23 mouse cellular contexts compared by ENCODE assay signal in genomic region chr6:17140021-17140420, GRCm38 (mm10).
A peak's percentile ranks its signal among the peaks of the same experiment; 100 is the strongest.
DNase-seq lines count a peak whose midpoint lies in the region; ATAC-seq and TF ChIP-seq lines count a peak whose summit lies in the region.
"Had no signal": no experiment of that assay in that cellular context is flagged by ENCODE, and none has a peak within 500 bp of the region (broad histone marks: within the 10 kb centered on the region; RNA-seq: fewer than 3 reads in every experiment).

No protein-coding gene starts in this region.

- H3K27ac ChIP-seq in kidney, embryonic 15.5 days = no peak overlapping the region
- H3K27ac ChIP-seq in kidney, adult 2 months (ENCODE audit: insufficient read depth, low read depth, low read length) = no peak overlapping the region
- no peak overlapping the region for H3K27ac ChIP-seq in kidney, postnatal 0 days
- no peak overlapping the region for H3K27ac ChIP-seq in midbrain, embryonic 11.5 days (ENCODE audit: low read depth, low read length)
- no peak overlapping the region for H3K27ac ChIP-seq in midbrain, embryonic 15.5 days
- no peak overlapping the region for H3K27ac ChIP-seq in intestine, embryonic 15.5 days

- H3K36me3 ChIP-seq in kidney, embryonic 15.5 days = no peaks in the 10 kb centered on the region
- no peaks in the 10 kb centered on the region for H3K36me3 ChIP-seq in kidney, adult 2 months (ENCODE audit: control insufficient read depth, insufficient read depth, low read length)
- H3K36me3 ChIP-seq in kidney, postnatal 0 days (ENCODE audit: insufficient read depth, low read length) = no peaks in the 10 kb centered on the region
- H3K36me3 ChIP-seq in midbrain, embryonic 11.5 days (ENCODE audit: control insufficient read depth, insufficient read depth, low read length) = no peaks in the 10 kb centered on the region
- H3K36me3 ChIP-seq in midbrain, embryonic 15.5 days (replicated peaks) = no peaks in the 10 kb centered on the region
- H3K36me3 ChIP-seq in intestine, embryonic 15.5 days = no peaks in the 10 kb centered on the region
- H3K36me3 ChIP-seq: G1E had no signal

- H3K4me2 ChIP-seq in kidney, embryonic 15.5 days = no peak overlapping the region
- H3K4me2 ChIP-seq in kidney, postnatal 0 days (ENCODE audit: low read length) = no peak overlapping the region
- no peak overlapping the region for H3K4me2 ChIP-seq in midbrain, embryonic 11.5 days
- no peak overlapping the region for H3K4me2 ChIP-seq in midbrain, embryonic 15.5 days
- H3K4me2 ChIP-seq in intestine, embryonic 15.5 days (replicated peaks) = no peak overlapping the region

- no peak for DNase-seq in kidney, adult 2 months
- DNase-seq in kidney, postnatal 0 days (ENCODE audit: low spot score) = peak; percentile 3
- DNase-seq in kidney, adult 18-20 months = no peak
- peak; percentile 62 for DNase-seq in midbrain, embryonic 11.5 days (ENCODE audit: low spot score, missing footprints)
- DNase-seq in 3T3-L1 (ENCODE audit: low read depth, low spot score) = peak; percentile 54
- DNase-seq: adrenal gland, adult 2 months; adrenal gland, adult 8-10 months; adrenal gland, postnatal 10 days; adrenal gland, postnatal 14 days; adrenal gland, postnatal 25 days; adrenal gland, postnatal 36 days; B cell, adult 2 months; cerebellum, adult 11 months; cerebellum, adult 11-12 months; cerebellum, adult 18-20 months had no signal

- TF ChIP-seq POLR2A in kidney, adult 2 months (IDR thresholded peaks at IDR 0.05; ENCODE audit: low read depth, low read length) = no peak

- H3K4me3 ChIP-seq in kidney, embryonic 15.5 days (replicated peaks) = no peak overlapping the region
- no peak overlapping the region for H3K4me3 ChIP-seq in kidney, adult 2 months (ENCODE audit: insufficient read depth, low read depth, low read length)
- no peak overlapping the region for H3K4me3 ChIP-seq in kidney, postnatal 0 days (replicated peaks; ENCODE audit: low read depth, low read length)
- no peak overlapping the region for H3K4me3 ChIP-seq in midbrain, embryonic 11.5 days (ENCODE audit: low read depth, low read length)
- H3K4me3 ChIP-seq in midbrain, embryonic 15.5 days = no peak overlapping the region
- H3K4me3 ChIP-seq in intestine, embryonic 15.5 days (replicated peaks) = no peak overlapping the region

- H3K27me3 ChIP-seq in kidney, embryonic 15.5 days = no peaks in the 10 kb centered on the region
- no peaks in the 10 kb centered on the region for H3K27me3 ChIP-seq in kidney, adult 2 months (replicated peaks; ENCODE audit: control insufficient read depth, insufficient read depth, low read length)
- no peaks in the 10 kb centered on the region for H3K27me3 ChIP-seq in kidney, postnatal 0 days (ENCODE audit: insufficient read depth, low read length)
- no peaks in the 10 kb centered on the region for H3K27me3 ChIP-seq in midbrain, embryonic 11.5 days (ENCODE audit: control insufficient read depth, insufficient read depth, low read length)
- no peaks in the 10 kb centered on the region for H3K27me3 ChIP-seq in midbrain, embryonic 15.5 days (replicated peaks)
- no peaks in the 10 kb centered on the region for H3K27me3 ChIP-seq in intestine, embryonic 15.5 days (replicated peaks)
- H3K27me3 ChIP-seq: CH12.LX, Patski had no signal

- ATAC-seq in kidney, embryonic 15.5 days (replicated peaks; ENCODE audit: low FRiP score) = 0 out of 2 replicates have a peak, but pooled peaks have one; percentile 54
- no peak for ATAC-seq in kidney, postnatal 0 days (replicated peaks; ENCODE audit: low FRiP score, low read depth)
- ATAC-seq in midbrain, embryonic 11.5 days (ENCODE audit: low FRiP score) = no peak
- no peak for ATAC-seq in midbrain, embryonic 15.5 days (replicated peaks)
- ATAC-seq in intestine, embryonic 15.5 days = no peak
- ATAC-seq: activated CD4-positive, CD25-positive, alpha-beta regulatory T cell, adult 4 months; CD4-positive, CD25-positive, alpha-beta regulatory T cell, adult 4 months; Patski had no signal

- no peaks in the 10 kb centered on the region for H3K9me3 ChIP-seq in kidney, embryonic 15.5 days (replicated peaks)
- no peaks in the 10 kb centered on the region for H3K9me3 ChIP-seq in kidney, postnatal 0 days (replicated peaks; ENCODE audit: low read length)
- no peaks in the 10 kb centered on the region for H3K9me3 ChIP-seq in midbrain, embryonic 11.5 days (ENCODE audit: control insufficient read depth, low read length)
- H3K9me3 ChIP-seq in midbrain, embryonic 15.5 days = no peaks in the 10 kb centered on the region
- H3K9me3 ChIP-seq in intestine, embryonic 15.5 days = no peaks in the 10 kb centered on the region
- H3K9me3 ChIP-seq: G1E had no signal

- 49% methylated on average over 2 of the region's 2 CpGs for WGBS in kidney, embryonic 15.5 days
- WGBS in kidney, adult 2 months = 64% methylated on average over 2 of the region's 2 CpGs
- WGBS in kidney, postnatal 0 days = 49% methylated on average over 2 of the region's 2 CpGs
- 79% methylated on average over 2 of the region's 2 CpGs for WGBS in midbrain, embryonic 11.5 days
- 77% methylated on average over 2 of the region's 2 CpGs for WGBS in midbrain, embryonic 15.5 days
- 62% methylated on average over 2 of the region's 2 CpGs for WGBS in intestine, embryonic 15.5 days

- TF ChIP-seq CTCF in kidney, adult 2 months (conservative IDR thresholded peaks at IDR 0.05; ENCODE audit: insufficient read depth, insufficient read length, low read depth, low read length) = no peak
- TF ChIP-seq CTCF in kidney, postnatal 0 days (IDR thresholded peaks at IDR 0.05; ENCODE audit: low read depth) = no peak

- no peaks in the 10 kb centered on the region for H3K4me1 ChIP-seq in kidney, embryonic 15.5 days
- H3K4me1 ChIP-seq in kidney, adult 2 months (ENCODE audit: control insufficient read depth, insufficient read depth, low read length) = no peaks in the 10 kb centered on the region
- no peaks in the 10 kb centered on the region for H3K4me1 ChIP-seq in kidney, postnatal 0 days (replicated peaks; ENCODE audit: insufficient read depth, low read length)
- H3K4me1 ChIP-seq in midbrain, embryonic 11.5 days (ENCODE audit: control insufficient read depth, insufficient read depth, low read length) = no peaks in the 10 kb centered on the region
- no peaks in the 10 kb centered on the region; the same call in 1 of the 2 replicates for H3K4me1 ChIP-seq in midbrain, embryonic 15.5 days
- H3K4me1 ChIP-seq in intestine, embryonic 15.5 days (replicated peaks) = no peaks in the 10 kb centered on the region

- H3K9ac ChIP-seq in kidney, embryonic 15.5 days = no peak overlapping the region
- H3K9ac ChIP-seq in kidney, postnatal 0 days (ENCODE audit: low read depth, low read length) = no peak overlapping the region
- no peak overlapping the region for H3K9ac ChIP-seq in midbrain, embryonic 11.5 days (ENCODE audit: low read length)
- H3K9ac ChIP-seq in midbrain, embryonic 15.5 days = no peak overlapping the region
- no peak overlapping the region for H3K9ac ChIP-seq in intestine, embryonic 15.5 days

Comparison
In these comparisons a context has a peak if more than half of its experiments do, and no peak if none do; other contexts are left out.
1. DNase-seq: peak in kidney, postnatal 0 days (single experiment), midbrain, embryonic 11.5 days (single experiment) and 3T3-L1 (single experiment); none in kidney, adult 2 months (single experiment) and kidney, adult 18-20 months (single experiment).